Mouse (Mus musculus) kidney, adult 18-20 months (tissue): ENCODE measurements around the gene Sars.
A peak's percentile ranks its signal among the peaks of the same experiment; 100 is the strongest.

Source experiments
- DNase-seq: peaks from one replicate; pipeline ENCODE4 v3.0.0; 2021

Gene Sars

GRCm38 (mm10) chr3:108386186-108386585, 58.8 kb downstream of the Sars start:
- DNase-seq: no peak

- no peak for DNase-seq
Measured at GRCm38 (mm10) chr3:108384425-108384824, 60.6 kb downstream of the Sars start.

- DNase-seq: peak; percentile 92
Measured at GRCm38 (mm10) chr3:108383485-108384354, 61.3 kb downstream of the Sars start, which contains the start of gene Psrc1. Gene Psrc1, plus strand, starts transcription at chr3:108383839.

- DNase-seq: no peak
Measured at GRCm38 (mm10) chr3:108381945-108382875, 62.8 kb downstream of the Sars start.

GRCm38 (mm10) chr3:108380695-108381094, 64.3 kb downstream of the Sars start:
- no peak for DNase-seq

GRCm38 (mm10) chr3:108378875-108379663, 65.9 kb downstream of the Sars start:
- DNase-seq: no peak
